Mouse (Mus musculus): ENCODE results near the gene Xk. TPM values are rescaled to one million over a fixed set of nuclear protein-coding genes. Genes with fewer than 3 reads are reported as not detected.
"Not testable (repeated sequence)": the region's sequence is repeated elsewhere in the genome, so short reads cannot be mapped to it uniquely, and the experiment has no call there.

Gene Xk
- polyA plus RNA-seq, 1 experiment from 2014 or later: 5.7 TPM

DNA sequence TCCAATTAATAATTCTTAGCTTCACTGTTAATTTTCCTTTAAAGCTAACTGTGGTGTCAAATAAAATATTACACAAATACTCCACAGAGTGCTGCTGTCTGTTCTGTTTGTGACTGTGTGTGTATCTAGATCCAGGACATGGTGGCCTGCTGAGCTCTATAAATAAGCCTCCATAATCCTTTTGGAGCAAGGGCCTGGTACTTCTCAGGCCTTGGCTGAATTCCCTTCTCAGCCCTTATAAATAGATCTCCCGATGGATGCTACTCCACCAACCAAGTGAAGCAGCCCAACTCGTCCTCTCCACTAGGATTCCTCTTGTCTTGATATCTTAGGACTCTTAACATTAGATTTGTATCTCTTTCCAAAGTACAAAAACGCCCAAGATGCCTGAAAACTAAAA, 1.4 kb upstream of the Xk start:
- no peaks in the 10 kb centered on the region for H3K27me3 ChIP-seq (replicated peaks)
- no peak overlapping the region for H3K9ac ChIP-seq (replicated peaks)
- H3K27ac ChIP-seq (replicated peaks): no peak overlapping the region
- no peak for ATAC-seq (ENCODE audit: low FRiP score)
- H3K4me3 ChIP-seq (replicated peaks): no peak overlapping the region
- no peaks in the 10 kb centered on the region for H3K4me1 ChIP-seq
- 69% methylated on average over 3 of the region's 3 CpGs for WGBS
- no peak overlapping the region for H3K4me2 ChIP-seq
- no peaks in the 10 kb centered on the region for H3K36me3 ChIP-seq
- no peaks in the 10 kb centered on the region for H3K9me3 ChIP-seq (replicated peaks)

GRCm38 (mm10) chrX:9271947-9272459, 553 bp upstream of the Xk start:
- peak overlapping the region; percentile 55 for H3K4me2 ChIP-seq
- H3K4me1 ChIP-seq: no peaks in the 10 kb centered on the region
- H3K27ac ChIP-seq (replicated peaks): peak overlapping the region; percentile 63; the same call in 1 of the 2 replicates
- no peaks in the 10 kb centered on the region for H3K36me3 ChIP-seq
- 23% methylated on average over 8 of the region's 8 CpGs for WGBS
- no peaks in the 10 kb centered on the region for H3K27me3 ChIP-seq (replicated peaks)
- peak overlapping the region; percentile 56 for H3K4me3 ChIP-seq (replicated peaks)
- ATAC-seq (ENCODE audit: low FRiP score): no peak
- no peaks in the 10 kb centered on the region for H3K9me3 ChIP-seq (replicated peaks)
- no peak overlapping the region for H3K9ac ChIP-seq (replicated peaks)

GRCm38 (mm10) chrX:9273377-9274002, 934 bp downstream of the Xk start:
- 60% methylated on average over 12 of the region's 12 CpGs for WGBS
- Histone ChIP-seq H3K27ac (replicated peaks) (no peak overlapping the region), H3K9me3 (replicated peaks) (no peaks in the 10 kb centered on the region), H3K36me3 (no peaks in the 10 kb centered on the region), H3K4me2 (peak overlapping the region; percentile 55), H3K4me3 (replicated peaks) (peak overlapping the region; percentile 56), H3K9ac (replicated peaks) (peak overlapping the region; percentile 45), H3K4me1 (no peaks in the 10 kb centered on the region), H3K27me3 (replicated peaks) (no peaks in the 10 kb centered on the region)
- no peak for ATAC-seq (ENCODE audit: low FRiP score)

DNA sequence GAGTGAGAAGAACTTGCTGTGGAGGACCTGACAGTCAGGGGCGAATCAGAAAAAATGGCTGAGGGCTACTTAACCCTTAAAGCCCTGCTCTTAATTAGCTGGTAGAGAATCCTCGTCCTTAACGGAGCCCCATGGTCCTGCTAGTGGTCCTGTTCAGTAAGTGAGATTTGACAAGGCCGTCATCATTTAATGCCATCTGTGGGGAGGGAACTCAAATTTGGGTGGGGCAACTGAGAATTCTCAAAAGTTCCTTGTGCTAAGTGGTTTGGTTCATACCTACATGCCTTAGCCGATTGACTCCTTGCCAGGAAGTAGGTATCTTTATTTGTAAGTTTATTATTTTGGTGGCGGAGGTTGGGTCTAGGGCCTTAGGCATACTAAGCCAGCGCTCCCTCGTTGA, 1.8 kb downstream of the Xk start:
- ATAC-seq (ENCODE audit: low FRiP score): no peak
- WGBS: 87% methylated on average over 8 of the region's 8 CpGs
- Histone ChIP-seq H3K4me1 (no peaks in the 10 kb centered on the region), H3K4me3 (replicated peaks) (no peak overlapping the region), H3K36me3 (no peaks in the 10 kb centered on the region), H3K4me2 (no peak overlapping the region), H3K9me3 (replicated peaks) (no peaks in the 10 kb centered on the region), H3K9ac (replicated peaks) (no peak overlapping the region), H3K27ac (replicated peaks) (no peak overlapping the region), H3K27me3 (replicated peaks) (no peaks in the 10 kb centered on the region)

DNA sequence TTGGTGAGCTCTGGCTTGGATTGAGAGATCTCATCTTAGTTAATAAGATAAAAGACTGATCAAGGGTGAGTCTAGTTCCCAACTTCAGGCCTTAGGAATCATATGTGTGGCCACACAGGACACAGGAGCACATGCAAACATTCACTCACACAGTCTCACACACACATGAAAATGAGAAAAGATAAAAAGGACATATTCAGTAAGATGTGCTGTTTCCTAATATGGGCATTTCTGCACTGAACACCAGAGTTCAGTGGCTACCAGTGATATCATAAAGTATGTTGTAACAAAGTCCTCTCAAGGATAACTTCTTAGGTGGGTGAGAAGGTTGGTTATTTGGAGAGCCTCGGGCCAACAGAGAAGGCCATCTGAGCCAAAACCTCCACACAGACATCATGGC, 10.9 kb downstream of the Xk start, which contains the start of gene H2al1m:
TSS of gene H2al1m (plus strand) at position 301 of the 400 bp plus-strand sequence.
- H3K9me3 ChIP-seq (replicated peaks); H3K27ac ChIP-seq (replicated peaks); H3K4me1 ChIP-seq; ATAC-seq (ENCODE audit: low FRiP score); H3K4me2 ChIP-seq; H3K4me3 ChIP-seq (replicated peaks); H3K9ac ChIP-seq (replicated peaks); H3K27me3 ChIP-seq (replicated peaks); H3K36me3 ChIP-seq: not testable (repeated sequence)
- no CpG with 5 or more reads among the region's 1 CpGs for WGBS

GRCm38 (mm10) chrX:9293140-9293829, 20.7 kb downstream of the Xk start:
- H3K36me3 ChIP-seq; H3K27me3 ChIP-seq (replicated peaks); H3K9me3 ChIP-seq (replicated peaks); H3K4me2 ChIP-seq; ATAC-seq (ENCODE audit: low FRiP score); H3K4me3 ChIP-seq (replicated peaks); H3K4me1 ChIP-seq; H3K27ac ChIP-seq (replicated peaks); H3K9ac ChIP-seq (replicated peaks): not testable (repeated sequence)
- 90% methylated on average over 4 of the region's 4 CpGs for WGBS

DNA sequence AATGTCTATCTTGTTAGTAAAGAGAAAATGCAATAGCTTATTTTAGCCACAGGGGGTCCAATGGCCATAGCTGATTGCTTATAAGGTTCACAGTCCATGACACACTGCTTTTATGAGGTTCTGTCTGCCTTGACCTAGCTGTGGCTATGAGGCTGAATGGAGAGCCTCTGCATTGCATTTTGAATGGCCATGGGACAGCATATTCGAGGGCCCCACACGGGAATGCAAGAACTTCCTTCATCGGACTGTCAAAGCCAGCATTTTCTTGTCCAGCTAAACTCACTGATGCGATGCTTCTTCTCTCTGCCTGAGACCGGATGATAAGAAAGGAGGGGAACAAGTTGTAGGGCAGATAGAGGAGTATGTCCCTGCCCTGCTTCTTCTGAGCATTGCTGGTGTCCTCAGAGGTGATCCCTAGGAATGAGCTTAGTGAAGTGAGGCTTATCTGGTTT, 25.9 kb downstream of the Xk start:
- no peak overlapping the region for H3K4me3 ChIP-seq (replicated peaks)
- H3K36me3 ChIP-seq: no peaks in the 10 kb centered on the region
- H3K4me2 ChIP-seq: no peak overlapping the region
- H3K4me1 ChIP-seq: no peaks in the 10 kb centered on the region
- 91% methylated on average over 5 of the region's 5 CpGs for WGBS
- no peak overlapping the region for H3K27ac ChIP-seq (replicated peaks)
- no peaks in the 10 kb centered on the region for H3K27me3 ChIP-seq (replicated peaks)
- no peak for ATAC-seq (ENCODE audit: low FRiP score)
- H3K9me3 ChIP-seq (replicated peaks): no peaks in the 10 kb centered on the region
- no peak overlapping the region for H3K9ac ChIP-seq (replicated peaks)

DNA sequence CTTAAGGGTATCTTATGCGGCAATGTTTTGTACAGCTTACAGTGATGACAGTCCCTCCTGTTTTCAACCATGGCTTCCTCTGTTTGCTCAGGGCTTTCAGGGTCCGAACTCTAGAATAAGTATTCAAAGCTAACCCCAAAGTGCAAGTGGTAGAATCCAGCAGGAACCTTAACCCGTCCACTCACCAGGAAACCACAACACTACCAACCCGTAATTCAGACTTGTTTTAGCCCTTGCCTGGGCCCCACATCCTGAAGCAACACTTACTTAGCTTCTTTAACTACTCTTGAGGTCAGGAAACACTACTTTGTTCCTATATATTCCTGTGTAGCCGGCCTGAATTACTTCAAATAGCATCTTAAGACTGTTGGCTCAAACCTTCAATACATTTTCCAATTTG, 30.2 kb downstream of the Xk start:
- Histone ChIP-seq H3K27me3 (replicated peaks) (no peaks in the 10 kb centered on the region), H3K9me3 (replicated peaks) (no peaks in the 10 kb centered on the region), H3K36me3 (no peaks in the 10 kb centered on the region), H3K9ac (replicated peaks) (no peak overlapping the region), H3K27ac (replicated peaks) (no peak overlapping the region), H3K4me1 (no peaks in the 10 kb centered on the region), H3K4me3 (replicated peaks) (no peak overlapping the region), H3K4me2 (no peak overlapping the region)
- ATAC-seq (ENCODE audit: low FRiP score): no peak
- WGBS: 87% methylated on average over 5 of the region's 5 CpGs

DNA sequence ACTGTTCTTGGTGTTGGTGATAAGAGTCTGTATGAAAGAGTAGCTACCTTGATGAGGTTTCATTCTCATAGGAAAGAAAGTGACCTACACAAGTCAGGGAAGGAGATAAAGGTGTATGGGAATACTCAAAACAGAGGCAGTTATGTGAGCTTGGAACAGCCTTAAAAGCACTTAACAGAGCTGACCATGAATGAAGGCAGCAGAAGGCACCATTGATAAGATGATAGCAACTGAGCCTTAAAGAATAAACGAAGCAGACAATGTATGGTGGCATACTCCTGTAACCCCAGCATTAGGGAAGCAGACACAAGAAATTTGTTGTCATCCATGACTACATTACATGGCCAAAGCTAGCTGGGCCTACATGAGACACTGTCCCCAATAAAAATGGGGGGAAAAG, 30.9 kb downstream of the Xk start:
- Histone ChIP-seq H3K4me1 (no peaks in the 10 kb centered on the region), H3K4me3 (replicated peaks) (no peak overlapping the region), H3K9ac (replicated peaks) (no peak overlapping the region), H3K27me3 (replicated peaks) (no peaks in the 10 kb centered on the region), H3K4me2 (no peak overlapping the region), H3K9me3 (replicated peaks) (no peaks in the 10 kb centered on the region), H3K27ac (replicated peaks) (no peak overlapping the region), H3K36me3 (no peaks in the 10 kb centered on the region)
- 83% methylated on average over 1 of the region's 1 CpGs for WGBS
- no peak for ATAC-seq (ENCODE audit: low FRiP score)

GRCm38 (mm10) chrX:9316457-9316856, 43.9 kb downstream of the Xk start:
- H3K36me3 ChIP-seq; ATAC-seq (ENCODE audit: low FRiP score): not testable (repeated sequence)

GRCm38 (mm10) chrX:9327954-9328353, 55.4 kb downstream of the Xk start:
- not testable (repeated sequence) for H3K4me1 ChIP-seq; H3K4me3 ChIP-seq (replicated peaks); H3K27me3 ChIP-seq (replicated peaks); ATAC-seq (ENCODE audit: low FRiP score); H3K4me2 ChIP-seq; H3K9ac ChIP-seq (replicated peaks); H3K9me3 ChIP-seq (replicated peaks); H3K27ac ChIP-seq (replicated peaks); H3K36me3 ChIP-seq
- WGBS: 91% methylated on average over 26 of the region's 26 CpGs

More at GRCm38 (mm10) chrX:9316457-9316856, 43.9 kb downstream of the Xk start:
- H3K9me3 ChIP-seq (replicated peaks); H3K27me3 ChIP-seq (replicated peaks); H3K27ac ChIP-seq (replicated peaks); H3K4me2 ChIP-seq; H3K9ac ChIP-seq (replicated peaks); H3K4me3 ChIP-seq (replicated peaks); H3K4me1 ChIP-seq: not testable (repeated sequence)

DNA sequence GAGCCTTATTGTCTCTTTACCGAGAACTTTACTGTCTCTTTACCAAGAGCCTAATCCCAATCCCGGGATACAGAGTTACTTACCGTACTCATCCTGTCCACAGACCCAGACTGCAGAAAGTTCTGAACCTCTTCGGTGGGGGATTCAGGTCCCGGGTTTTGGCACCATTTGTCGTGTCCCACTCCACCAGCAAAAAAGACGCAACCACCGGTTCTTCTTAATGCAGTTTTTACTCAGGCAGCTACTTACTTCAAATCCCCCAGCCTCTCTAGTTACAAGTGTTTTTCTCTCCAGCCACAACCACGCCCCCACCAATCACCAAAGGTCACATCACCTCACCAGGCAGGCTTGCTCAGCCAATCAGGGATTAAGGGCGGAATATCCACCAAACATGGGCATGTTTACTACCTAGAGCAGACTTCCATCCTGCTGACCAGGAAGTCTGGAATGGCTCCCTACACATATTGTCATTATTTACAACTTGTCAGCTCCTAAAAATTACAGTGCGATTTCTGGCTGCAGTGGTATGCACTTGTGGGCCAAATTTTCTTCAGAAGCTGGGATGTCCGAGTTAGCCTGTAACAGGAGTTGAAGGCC, 59.9 kb downstream of the Xk start:
- H3K4me1 ChIP-seq; H3K27ac ChIP-seq (replicated peaks); H3K4me3 ChIP-seq (replicated peaks); H3K9ac ChIP-seq (replicated peaks); H3K27me3 ChIP-seq (replicated peaks); ATAC-seq (ENCODE audit: low FRiP score); H3K9me3 ChIP-seq (replicated peaks); H3K36me3 ChIP-seq; H3K4me2 ChIP-seq: not testable (repeated sequence)
- WGBS: 88% methylated on average over 12 of the region's 12 CpGs

All from neural tube, embryonic 15.5 days (tissue).